Mouse (Mus musculus) intestine, postnatal 0 days (tissue): ENCODE results near the gene Ppm1h. TPM values are rescaled to one million over a fixed set of nuclear protein-coding genes. Genes with fewer than 3 reads are reported as not detected.

Source experiments
- ATAC-seq: fragments of 200-750 bp; cut with Nextera tagmentation; 2 replicates; pipeline ENCODE4 v1.8.0; 2017; ENCODE audit warnings: mild to moderate bottlenecking, moderate TSS enrichment, moderate library complexity
- H3K27ac ChIP-seq: fragments of 300-500 bp; sonication (generic); 2 replicates; pipeline ENCODE4 v1.5.1; 2014; ENCODE audit warnings: mild to moderate bottlenecking, low read depth, low read length, moderate library complexity
- H3K27me3 ChIP-seq: fragments of 300-500 bp; sonication (generic); replicated peaks from 2 replicates; pipeline ENCODE4 v1.6.1; 2014; ENCODE audit warnings: low read length, mixed read lengths; ENCODE audit not compliant: control insufficient read depth, insufficient read depth
- H3K36me3 ChIP-seq: fragments of 300-500 bp; sonication (generic); 2 replicates; pipeline ENCODE4 v1.6.1; 2014; ENCODE audit warnings: mild to moderate bottlenecking, moderate library complexity; ENCODE audit not compliant: control insufficient read depth, insufficient read depth
- H3K4me1 ChIP-seq: fragments of 300-500 bp; sonication (generic); replicated peaks from 2 replicates; pipeline ENCODE4 v1.6.1; 2014; ENCODE audit warnings: antibody characterized with exemption, low read length, mixed read lengths; ENCODE audit not compliant: control insufficient read depth, insufficient read depth
- H3K4me2 ChIP-seq: fragments of 300-500 bp; sonication (generic); replicated peaks from 2 replicates; pipeline ENCODE4 v1.6.1; 2014; ENCODE audit warnings: low read depth, mild to moderate bottlenecking, moderate library complexity
- H3K4me3 ChIP-seq: fragments of 300-500 bp; sonication (generic); 2 replicates; pipeline ENCODE4 v1.5.1; 2014; ENCODE audit warnings: low read depth, low read length
- H3K9ac ChIP-seq: fragments of 300-500 bp; sonication (generic); 2 replicates; pipeline ENCODE4 v1.6.1; 2014; ENCODE audit warnings: mild to moderate bottlenecking, low read depth, low read length
- H3K9me3 ChIP-seq: fragments of 300-500 bp; sonication (generic); 2 replicates; pipeline ENCODE4 v1.6.1; 2016; ENCODE audit warnings: mixed run types; ENCODE audit not compliant: control insufficient read depth
- CTCF ChIP-seq: sonication (generic); IDR thresholded peaks from 2 replicates; pipeline ENCODE4 v1.5.1; 2016; ENCODE audit warnings: low read depth, mild to moderate bottlenecking, control low read depth, antibody characterized with exemption, moderate library complexity
- WGBS: fragments of 180-500 bp; shearing (Covaris S2); extraction: QIAGEN DNeasy Blood & Tissue Kit; methylation state at CpG from one replicate; pipeline ENCODE4 v1.1.7; 2014; 5-methylcytosine and 5-hydroxymethylcytosine counted together
- polyA plus RNA-seq: library from polyadenylated mRNA; unstranded; fragments of >200 nt; fragmentation: Nextera tagmentation; extraction: Ambion mirVana; gene quantifications from 2 replicates; pipeline ENCODE4 v1.2.1, GENCODE M21; 2015

Ppm1h gene
- polyA plus RNA-seq, 1 experiment from 2014 or later, result 17.9 TPM

DNA sequence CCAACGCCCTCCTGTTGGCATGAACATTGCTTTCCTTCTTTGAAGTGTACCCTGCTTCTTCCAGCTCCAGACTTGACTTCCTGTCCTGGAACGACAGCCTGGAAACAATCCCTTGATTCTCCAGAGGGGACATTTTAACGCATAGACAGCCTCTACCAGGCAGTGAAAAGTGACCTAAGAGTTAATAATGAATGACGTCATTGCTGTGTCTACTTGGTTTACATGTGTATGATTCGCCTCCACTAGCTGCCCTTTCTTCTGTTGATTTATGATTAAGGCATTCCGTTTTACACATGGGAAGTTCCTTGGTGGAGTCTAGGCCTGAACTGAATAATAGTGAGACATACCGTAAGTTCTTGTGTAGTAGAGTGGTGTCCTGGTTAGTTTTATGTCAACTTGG, 287.9 kb downstream of the Ppm1h start:
- Histone ChIP-seq H3K4me2 (no peak overlapping the region), H3K9ac (no peak overlapping the region), H3K36me3 (no peaks in the 10 kb centered on the region), H3K27ac (no peak overlapping the region), H3K27me3 (no peaks in the 10 kb centered on the region), H3K9me3 (no peaks in the 10 kb centered on the region), H3K4me3 (no peak overlapping the region), H3K4me1 (no peaks in the 10 kb centered on the region)
- ATAC-seq, result 0 out of 2 replicates have a peak, but pooled peaks have one; percentile 19
- no peak for TF ChIP-seq CTCF
- 50% methylated on average over 7 of the region's 7 CpGs for WGBS

DNA sequence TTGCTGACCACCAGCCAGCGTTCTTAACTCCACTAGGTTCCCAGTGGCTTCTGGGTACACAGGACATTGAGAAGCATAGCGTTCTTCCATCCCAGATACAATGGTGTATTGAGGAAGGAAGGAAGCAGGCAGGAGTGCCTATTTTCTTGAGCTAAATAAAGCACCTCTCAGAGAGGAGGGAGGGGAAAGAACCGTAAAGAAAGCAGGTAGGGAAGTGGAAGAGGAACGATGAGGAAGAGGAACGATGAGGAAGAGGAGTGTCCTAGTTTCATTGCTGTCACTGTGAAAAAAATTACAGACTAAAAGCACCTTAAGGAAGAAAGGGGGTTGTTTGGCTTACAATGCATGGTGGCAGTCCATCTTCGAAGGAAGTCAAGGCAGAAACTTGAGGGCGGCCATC, 291.6 kb downstream of the Ppm1h start:
- no peaks in the 10 kb centered on the region for H3K9me3 ChIP-seq
- no peak overlapping the region for H3K9ac ChIP-seq
- no peak for ATAC-seq
- 91% methylated on average over 7 of the region's 7 CpGs for WGBS
- H3K4me3 ChIP-seq, result no peak overlapping the region
- no peaks in the 10 kb centered on the region for H3K4me1 ChIP-seq
- no peak overlapping the region for H3K27ac ChIP-seq
- no peaks in the 10 kb centered on the region for H3K36me3 ChIP-seq
- H3K4me2 ChIP-seq, result no peak overlapping the region
- H3K27me3 ChIP-seq, result no peaks in the 10 kb centered on the region
- TF ChIP-seq CTCF, result no peak

DNA sequence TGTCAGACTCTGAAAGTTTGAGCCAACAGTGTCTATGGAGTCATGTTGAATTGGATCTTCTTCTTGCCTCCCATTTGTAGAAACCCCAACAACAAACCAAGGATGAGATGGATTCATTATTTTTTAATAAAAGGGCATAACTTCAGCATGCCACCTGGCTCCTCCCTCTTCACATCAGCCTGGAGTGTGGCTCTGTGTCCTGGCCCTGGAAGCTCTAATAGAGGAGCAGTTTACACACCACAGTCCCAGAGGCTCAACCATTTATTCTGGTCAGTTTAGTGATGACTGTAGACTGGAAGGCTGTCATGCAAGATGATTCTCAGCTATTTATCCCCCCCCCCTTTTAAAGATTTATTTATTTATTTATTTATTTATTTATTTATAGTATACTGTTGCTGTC, 294.7 kb downstream of the Ppm1h start:
- H3K4me2 ChIP-seq, result no peak overlapping the region
- H3K9me3 ChIP-seq, result no peaks in the 10 kb centered on the region
- no peak overlapping the region for H3K9ac ChIP-seq
- TF ChIP-seq CTCF, result no peak
- H3K27ac ChIP-seq, result no peak overlapping the region
- no peaks in the 10 kb centered on the region for H3K4me1 ChIP-seq
- no peaks in the 10 kb centered on the region; the same call in 1 of the 2 replicates for H3K36me3 ChIP-seq
- ATAC-seq, result no peak
- no peaks in the 10 kb centered on the region for H3K27me3 ChIP-seq
- no peak overlapping the region for H3K4me3 ChIP-seq

DNA sequence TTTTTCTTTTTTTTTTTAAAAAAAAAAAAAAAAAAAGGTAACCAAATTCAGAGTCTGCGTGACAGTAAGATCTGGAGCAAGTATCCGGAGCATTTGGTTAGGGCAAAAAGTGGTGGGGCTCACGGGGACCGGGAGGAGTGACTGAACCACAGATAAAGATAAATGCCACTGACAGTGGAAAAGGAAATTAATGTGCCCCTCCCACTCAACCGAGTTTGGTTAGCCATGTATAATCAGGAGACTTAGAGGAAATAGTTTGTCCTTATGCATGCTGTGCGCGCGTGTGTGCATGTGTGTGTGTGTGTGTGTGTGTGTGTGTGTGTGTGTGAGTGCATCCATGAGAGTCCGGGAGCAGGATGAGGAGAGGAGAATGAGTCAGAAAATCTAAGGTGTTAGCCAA, 297.5 kb downstream of the Ppm1h start:
- peaks cover 4% of the 10 kb centered on the region; the same call in 1 of the 2 replicates for H3K36me3 ChIP-seq
- 68% methylated on average over 9 of the region's 9 CpGs for WGBS
- H3K4me2 ChIP-seq, result no peak overlapping the region
- no peak overlapping the region for H3K4me3 ChIP-seq
- H3K27ac ChIP-seq, result no peak overlapping the region
- no peak overlapping the region for H3K9ac ChIP-seq
- no peaks in the 10 kb centered on the region for H3K27me3 ChIP-seq
- H3K9me3 ChIP-seq, result no peaks in the 10 kb centered on the region
- ATAC-seq, result no peak
- no peaks in the 10 kb centered on the region for H3K4me1 ChIP-seq
- TF ChIP-seq CTCF, result no peak

DNA sequence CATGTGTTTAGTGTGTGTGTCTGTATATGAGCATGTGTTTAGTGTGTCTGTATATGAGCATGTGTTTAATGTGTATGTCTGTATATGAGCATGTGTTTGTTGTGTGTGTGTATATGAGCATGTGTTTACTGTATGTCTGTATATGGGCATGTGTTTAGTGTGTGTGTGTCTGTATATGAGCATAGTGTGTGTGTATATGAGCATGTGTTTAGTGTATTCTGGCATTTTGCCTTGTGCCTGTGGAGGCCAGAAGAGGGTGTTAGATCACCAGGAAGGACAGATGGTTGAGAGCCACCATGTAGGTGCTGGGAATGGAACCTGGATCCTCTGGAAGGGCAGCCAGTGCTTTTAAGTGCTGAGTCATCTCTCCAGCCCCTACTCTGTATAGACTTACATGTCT, 300.8 kb downstream of the Ppm1h start:
- Histone ChIP-seq H3K9ac (no peak overlapping the region), H3K36me3 (peaks cover 4% of the 10 kb centered on the region; the same call in 1 of the 2 replicates), H3K9me3 (no peaks in the 10 kb centered on the region), H3K27ac (no peak overlapping the region), H3K27me3 (no peaks in the 10 kb centered on the region), H3K4me2 (no peak overlapping the region), H3K4me3 (no peak overlapping the region), H3K4me1 (no peaks in the 10 kb centered on the region)
- ATAC-seq, result no peak
- no peak for TF ChIP-seq CTCF

DNA sequence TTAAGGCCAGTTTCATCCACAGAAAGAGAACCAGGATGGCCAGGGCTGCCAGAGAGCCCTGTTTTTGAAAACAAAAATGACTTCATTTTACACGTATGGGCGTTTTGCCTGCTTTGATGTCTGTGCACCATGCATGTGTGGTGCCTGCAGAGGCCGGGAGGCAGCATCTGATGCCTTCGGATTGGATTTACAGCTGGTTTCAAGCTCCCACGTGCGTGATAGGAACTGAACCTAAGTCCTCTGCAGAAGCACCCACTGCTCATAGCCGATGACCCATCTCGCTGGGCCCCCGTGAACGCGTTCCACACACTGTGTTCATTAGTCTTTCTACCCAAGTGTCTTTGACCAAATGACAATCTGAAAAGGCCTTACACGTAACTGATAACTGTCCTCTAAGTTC, 301.6 kb downstream of the Ppm1h start:
- WGBS, result 96% methylated on average over 12 of the region's 12 CpGs
- no peak for ATAC-seq
- Histone ChIP-seq H3K9ac (no peak overlapping the region), H3K4me1 (no peaks in the 10 kb centered on the region), H3K4me3 (no peak overlapping the region), H3K27me3 (no peaks in the 10 kb centered on the region), H3K9me3 (no peaks in the 10 kb centered on the region), H3K36me3 (peaks cover 4% of the 10 kb centered on the region; the same call in 1 of the 2 replicates), H3K27ac (no peak overlapping the region), H3K4me2 (no peak overlapping the region)
- TF ChIP-seq CTCF, result no peak
